Mouse (Mus musculus): ENCODE results near the gene Pde4c.

The Pde4c gene

DNA sequence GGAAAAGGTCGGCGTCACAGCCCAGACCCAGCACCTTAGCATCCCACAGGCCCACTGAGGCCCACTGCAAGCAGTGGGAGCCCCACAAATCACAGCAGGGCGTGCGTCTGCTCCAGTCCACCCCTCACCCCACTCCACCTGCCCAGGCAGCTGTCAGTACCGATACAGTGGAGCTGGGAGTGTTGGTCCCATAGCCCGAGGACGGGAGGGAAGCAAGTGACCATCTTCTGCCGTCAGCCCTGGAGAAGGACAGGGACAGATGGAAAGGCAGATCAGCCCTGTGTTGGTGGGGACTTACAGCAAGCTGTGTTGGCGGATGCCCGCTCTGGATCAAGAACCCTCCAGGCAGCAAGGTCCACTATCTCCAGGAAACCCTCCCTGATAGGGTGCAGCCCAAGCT is 65.5 kb downstream of the Pde4c start:
- DNase-seq (ENCODE audit: low read depth, low spot score), result no peak

DNA sequence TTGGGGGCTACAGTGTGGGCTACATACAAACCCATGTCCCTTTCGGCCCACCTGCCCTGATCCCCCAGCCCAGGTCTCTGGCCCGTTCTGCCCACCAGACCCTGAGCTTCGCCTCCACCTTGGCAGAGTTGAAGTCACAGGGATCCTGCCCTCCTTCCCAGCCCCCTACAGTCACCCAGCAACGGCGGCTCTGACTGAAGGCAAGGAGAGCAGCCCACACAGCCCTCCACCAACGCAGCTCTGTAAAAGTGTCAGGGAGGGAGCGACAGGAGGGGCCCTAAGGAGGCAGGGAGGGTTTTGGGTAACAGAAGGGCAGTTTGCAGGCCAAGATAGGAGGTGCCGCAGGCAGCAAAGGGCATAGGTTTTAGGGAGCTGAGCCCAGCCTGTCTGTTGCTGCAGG is 67.3 kb downstream of the Pde4c start:
- DNase-seq (ENCODE audit: low read depth, low spot score), result no peak

GRCm38 (mm10) chr8:70791294-70791701 is 67.8 kb downstream of the Pde4c start:
- no peak for DNase-seq (ENCODE audit: low read depth, low spot score)

DNA sequence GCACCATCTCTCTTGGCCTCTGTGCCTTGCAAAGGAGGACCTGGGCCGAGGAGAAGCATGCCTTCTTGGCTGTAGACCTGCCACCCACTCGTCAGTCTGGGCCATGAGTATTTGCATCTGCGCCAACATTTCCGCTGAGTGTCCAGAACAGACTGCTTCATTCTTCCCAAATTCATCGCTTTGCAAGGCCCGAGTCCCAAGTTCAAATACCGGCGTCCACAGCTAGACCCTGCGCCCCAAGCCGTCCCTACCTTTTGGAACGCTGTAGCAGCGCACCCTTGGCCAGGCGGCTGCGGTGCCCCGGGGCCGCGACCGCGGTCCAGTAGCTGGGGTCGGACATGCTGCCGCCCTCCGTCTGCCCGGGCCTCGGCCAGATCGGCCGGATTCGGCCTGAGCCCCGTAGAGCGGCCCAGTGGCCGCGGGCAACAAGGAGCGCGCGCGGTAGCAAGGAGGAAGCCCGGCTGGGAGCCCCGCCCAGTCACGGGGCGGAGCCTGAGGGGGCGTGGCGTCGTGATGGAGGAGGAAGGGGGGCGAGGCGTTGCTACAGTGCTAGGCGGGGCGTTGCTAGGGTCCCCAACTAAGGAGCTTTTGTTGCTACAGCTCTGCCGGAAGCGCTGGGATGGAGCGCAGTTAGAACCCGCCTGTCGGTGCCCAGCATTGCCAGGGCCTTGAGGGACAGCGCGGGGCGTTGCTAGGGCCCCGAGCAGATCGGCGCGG is 68.6 kb downstream of the Pde4c start:
- DNase-seq (ENCODE audit: low read depth, low spot score), result peak; percentile 97

DNA sequence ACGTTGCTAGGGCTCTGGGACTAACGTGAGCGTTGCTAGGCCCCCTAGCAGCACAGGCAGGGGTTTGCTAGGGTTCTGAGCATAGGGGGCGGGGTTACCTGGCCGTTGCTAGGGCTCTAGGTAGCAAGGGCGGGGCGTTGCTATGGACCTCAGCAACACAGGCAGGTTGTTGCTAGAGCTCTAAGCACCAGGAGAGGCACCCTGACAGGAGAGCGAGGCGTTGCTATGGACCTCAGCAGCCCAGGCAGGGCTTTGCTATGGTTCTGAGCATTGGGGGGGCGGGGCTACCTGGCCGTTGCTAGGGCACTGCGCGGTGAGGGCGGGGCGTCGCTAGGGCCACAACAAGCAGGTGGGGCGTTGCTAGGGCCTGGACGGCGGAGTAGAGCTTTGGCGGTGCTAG is 69.2 kb downstream of the Pde4c start:
- peak; percentile 99 for DNase-seq (ENCODE audit: low read depth, low spot score)

- DNase-seq (ENCODE audit: low read depth, low spot score), result no peak
Observed at GRCm38 (mm10) chr8:70794215-70794614, 70.7 kb downstream of the Pde4c start.

- DNase-seq (ENCODE audit: low read depth, low spot score), result no peak
Observed at GRCm38 (mm10) chr8:70795370-70795769, 71.8 kb downstream of the Pde4c start.

GRCm38 (mm10) chr8:70796403-70797080 is 73.0 kb downstream of the Pde4c start:
- DNase-seq (ENCODE audit: low read depth, low spot score), result peak; percentile 31

- peak; percentile 100 for DNase-seq (ENCODE audit: low read depth, low spot score)
Observed at GRCm38 (mm10) chr8:70797081-70798070, 73.9 kb downstream of the Pde4c start.

- DNase-seq (ENCODE audit: low read depth, low spot score), result no peak
Observed at GRCm38 (mm10) chr8:70798281-70798680, 74.8 kb downstream of the Pde4c start.

- no peak for DNase-seq (ENCODE audit: low read depth, low spot score)
Observed at GRCm38 (mm10) chr8:70800648-70801047, 77.1 kb downstream of the Pde4c start.

Measured in R1 (cell line).